ENCODE assay signal across 8 mouse cellular contexts in genomic region chr17:34981690-34982180, GRCm38 (mm10). TPM values are rescaled to one million over a fixed set of nuclear protein-coding genes. Genes with fewer than 3 reads are reported as not detected.
DNase-seq lines count a peak whose midpoint lies in the region; ATAC-seq and TF ChIP-seq lines count a peak whose summit lies in the region.

Gene Lsm2, plus strand, starts transcription at chr17:34981862.

- no peak for TF ChIP-seq CTCF in bone marrow macrophage, adult 2 months (IDR thresholded peaks at IDR 0.05; ENCODE audit: low read depth, low read length)
- TF ChIP-seq CTCF in embryonic fibroblast, embryonic 13.5 days (IDR thresholded peaks at IDR 0.05; ENCODE audit: borderline replicate concordance, insufficient read depth, low read length) = no peak

- DNase-seq in 416B (ENCODE audit: low read depth) = peak; percentile 95
- peak; percentile 97 for DNase-seq in heart, embryonic 10.5 days (ENCODE audit: low spot score)
- peak; percentile 92 for DNase-seq in liver
- DNase-seq in spleen, postnatal 4 days (ENCODE audit: low spot score in 2 of 2) = peak; percentile 88 to 94

- H3K4me1 ChIP-seq in bone marrow macrophage, adult 2 months (ENCODE audit: control insufficient read depth, insufficient read depth, low read length) = peaks cover 15% of the 10 kb centered on the region
- H3K4me1 ChIP-seq in embryonic fibroblast, embryonic 13.5 days (ENCODE audit: control insufficient read depth, insufficient read depth, low read length) = no peaks in the 10 kb centered on the region
- H3K4me1 ChIP-seq in heart, embryonic 10.5 days = peaks cover 10% of the 10 kb centered on the region; the same call in 1 of the 2 replicates
- peaks cover 34% of the 10 kb centered on the region for H3K4me1 ChIP-seq in kidney, embryonic 15.5 days

- under 1% methylated on average over 58 of the region's 58 CpGs for WGBS in heart, embryonic 10.5 days
- under 1% methylated on average over 58 of the region's 58 CpGs for WGBS in kidney, embryonic 15.5 days

- peaks cover 30% of the 10 kb centered on the region for H3K36me3 ChIP-seq in heart, embryonic 10.5 days
- peaks cover 28% of the 10 kb centered on the region for H3K36me3 ChIP-seq in kidney, embryonic 15.5 days

- peak within 1 kb of the TSS; percentile 90 for H3K27ac ChIP-seq in bone marrow macrophage, adult 2 months (ENCODE audit: insufficient read depth, low read depth, low read length)
- H3K27ac ChIP-seq in embryonic fibroblast, embryonic 13.5 days (ENCODE audit: insufficient read depth, low read length) = peak within 1 kb of the TSS; percentile 98
- peak within 1 kb of the TSS; percentile 100 for H3K27ac ChIP-seq in heart, embryonic 10.5 days
- H3K27ac ChIP-seq in kidney, embryonic 15.5 days = peak within 1 kb of the TSS; percentile 100

- H3K27me3 ChIP-seq in heart, embryonic 10.5 days (ENCODE audit: insufficient read depth, poor library complexity, severe bottlenecking) = no peaks in the 10 kb centered on the region
- H3K27me3 ChIP-seq in kidney, embryonic 15.5 days = no peaks in the 10 kb centered on the region

- peak within 1 kb of the TSS; percentile 84 for H3K4me2 ChIP-seq in kidney, embryonic 15.5 days

- peak within 1 kb of the TSS; percentile 96 for H3K9ac ChIP-seq in kidney, embryonic 15.5 days

- no peaks in the 10 kb centered on the region for H3K9me3 ChIP-seq in heart, embryonic 10.5 days
- no peaks in the 10 kb centered on the region for H3K9me3 ChIP-seq in kidney, embryonic 15.5 days (replicated peaks)

- ATAC-seq in kidney, embryonic 15.5 days (replicated peaks; ENCODE audit: low FRiP score) = peak; percentile 92
- peak; percentile 93 for ATAC-seq in monocyte, adult 5-6 weeks (replicated peaks; ENCODE audit: insufficient number of reproducible peaks, low FRiP score, low TSS enrichment, poor library complexity, severe bottlenecking)

- TF ChIP-seq POLR2A in bone marrow macrophage, adult 2 months (IDR thresholded peaks at IDR 0.05; ENCODE audit: borderline replicate concordance, low read depth, low read length) = no peak; the same call in 1 of the 2 replicates
- TF ChIP-seq POLR2A in embryonic fibroblast, embryonic 13.5 days (IDR thresholded peaks at IDR 0.05; ENCODE audit: low read depth, low read length) = peak; percentile 91

- peak within 1 kb of the TSS; percentile 79 for H3K4me3 ChIP-seq in bone marrow macrophage, adult 2 months (ENCODE audit: insufficient read depth, low read length)
- peak within 1 kb of the TSS; percentile 92 for H3K4me3 ChIP-seq in embryonic fibroblast, embryonic 13.5 days (ENCODE audit: insufficient read depth, low read length)
- H3K4me3 ChIP-seq in heart, embryonic 10.5 days = peak within 1 kb of the TSS; percentile 81
- peak within 1 kb of the TSS; percentile 93 for H3K4me3 ChIP-seq in kidney, embryonic 15.5 days (replicated peaks)

RNA-seq across cellular contexts. Expression of gene Lsm2, which starts in this region (rescaled TPM):
- polyA plus RNA-seq in bone marrow macrophage, adult 2 months (2012; ENCODE audit: insufficient read depth, insufficient read length, missing spikeins) = 37.1 and 44.0 TPM in 2 replicates
- 74.8 and 93.3 TPM in 2 replicates for polyA plus RNA-seq in embryonic fibroblast, embryonic 13.5 days (2011; ENCODE audit: insufficient read length, low read depth, missing spikeins)
- polyA plus RNA-seq in heart, embryonic 10.5 days (2016; fragmentation: Nextera tagmentation; extraction: Ambion mirVana) = 197 and 247 TPM in 2 replicates
- 229 and 231 TPM in 2 replicates for polyA plus RNA-seq in kidney, embryonic 15.5 days (2015; fragmentation: Nextera tagmentation; extraction: Ambion mirVana)
- total RNA-seq in monocyte, adult 5-6 weeks (2017) = 9.3 to 13.9 TPM (median 10.6 TPM) in 3 replicates

Comparison
In these comparisons a context has a peak if more than half of its experiments do, and no peak if none do; other contexts are left out.
1. Peak in every context shown above with its lines: DNase-seq, ATAC-seq, H3K4me3 ChIP-seq and H3K27ac ChIP-seq.